Mouse (Mus musculus) heart, adult 2 months (tissue): ENCODE measurements at regions not wholly inside any gene's neighbourhood (a gene's known extent, or its start where the extent isn't known, plus 50 kb on each side); places are given as distances from the start of the nearest gene placed in this dataset.
"Not testable (repeated sequence)": the region's sequence is repeated elsewhere in the genome, so short reads cannot be mapped to it uniquely, and the experiment has no call there.

Source experiments
- DNase-seq, 2 experiments: peaks; one replicate each; pipeline ENCODE4 v3.0.0; 2021
- H3K27ac ChIP-seq: fragments of 200-600 bp; 2 replicates; pipeline ENCODE4 v1.8.1; 2022
- H3K27me3 ChIP-seq: fragments of 200-500 bp; 2 replicates; pipeline ENCODE4 v1.6.1; 2012; ENCODE audit warnings: mild to moderate bottlenecking, low read length, inconsistent platforms, mixed read lengths; ENCODE audit not compliant: control insufficient read depth, insufficient read depth
- H3K36me3 ChIP-seq: fragments of 200-500 bp; 2 replicates; pipeline ENCODE4 v1.6.1; 2012; ENCODE audit warnings: low read length, inconsistent platforms; ENCODE audit not compliant: control insufficient read depth, insufficient read depth
- H3K4me1 ChIP-seq: fragments of 200-500 bp; 2 replicates; pipeline ENCODE4 v1.6.1; 2011; ENCODE audit warnings: low read length; ENCODE audit not compliant: control insufficient read depth, insufficient read depth
- H3K4me3 ChIP-seq: fragments of 200-600 bp; 2 replicates; pipeline ENCODE4 v1.8.1; 2022
- H3K79me2 ChIP-seq: fragments of 200-500 bp; replicated peaks from 2 replicates; pipeline ENCODE4 v1.6.1; 2012; ENCODE audit warnings: mild to moderate bottlenecking, inconsistent platforms, low read length, moderate library complexity, mixed read lengths; ENCODE audit not compliant: control insufficient read depth, insufficient read depth
- H3K9ac ChIP-seq: fragments of 200-500 bp; 2 replicates; pipeline ENCODE4 v1.6.1; 2012; ENCODE audit warnings: low read depth, mild to moderate bottlenecking, control low read depth, inconsistent platforms, low read length, mixed read lengths
- CTCF ChIP-seq: fragments of 200-600 bp; IDR thresholded peaks from 2 replicates; pipeline ENCODE4 v1.8.1; 2022; ENCODE audit warnings: antibody characterized with exemption, mild to moderate bottlenecking, moderate library complexity
- EP300 ChIP-seq: fragments of 200-500 bp; IDR thresholded peaks from 2 replicates; pipeline ENCODE4 v1.6.1; 2011; ENCODE audit warnings: low read depth, low read length, control low read depth; ENCODE audit not compliant: insufficient read depth
- POLR2A ChIP-seq: fragments of 200-500 bp; IDR thresholded peaks from 2 replicates; pipeline ENCODE4 v1.6.1; 2011; ENCODE audit warnings: mild to moderate bottlenecking, low read depth, low read length, control low read depth; ENCODE audit not compliant: insufficient read depth
- WGBS: fragments of 180-500 bp; shearing (Covaris S2); methylation state at CpG from one replicate; pipeline ENCODE4 v1.1.7; 2018; 5-methylcytosine and 5-hydroxymethylcytosine counted together
- intact Hi-C: fragments of 180-260 bp; cut with DNase I; formaldehyde crosslinking; loops from one replicate; pipeline ENCODE4 v1.15.1; 2025

DNA sequence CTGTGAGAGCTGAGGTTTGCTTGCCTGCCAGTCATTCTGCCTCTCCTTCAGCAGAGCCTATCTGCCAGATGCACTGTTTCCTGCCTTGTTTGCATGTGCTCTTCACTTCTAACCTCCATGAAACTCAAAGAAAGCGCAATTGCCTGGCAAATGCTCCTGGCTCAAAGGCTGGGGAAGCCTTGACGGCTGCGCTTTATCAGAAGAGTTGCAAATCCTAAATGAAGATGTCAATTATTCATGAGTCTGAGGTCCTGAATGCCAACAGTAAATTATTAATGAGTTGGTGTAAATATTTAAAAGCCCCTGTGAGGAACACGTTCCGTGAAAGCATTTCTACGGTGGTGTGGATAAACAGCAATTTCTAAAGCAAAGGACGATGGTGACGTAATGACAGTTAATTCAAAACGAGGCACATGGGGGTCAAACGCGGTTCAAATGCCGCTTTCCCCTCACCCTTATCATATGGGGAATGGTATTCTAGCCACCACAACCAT lies 377.4 kb downstream of the Ice1 start:
- no peak for DNase-seq
- no peak overlapping the region for H3K4me3 ChIP-seq
- H3K79me2 ChIP-seq: no peaks in the 10 kb centered on the region
- intact Hi-C loops: no loop called here
- no peak for TF ChIP-seq CTCF
- no peak for TF ChIP-seq POLR2A
- no peak for TF ChIP-seq EP300
- no peak overlapping the region for H3K27ac ChIP-seq
- H3K27me3 ChIP-seq: no peaks in the 10 kb centered on the region
- no peaks in the 10 kb centered on the region for H3K36me3 ChIP-seq
- WGBS: 72% methylated on average over 12 of the region's 12 CpGs
- H3K9ac ChIP-seq: no peak overlapping the region
- H3K4me1 ChIP-seq: no peaks in the 10 kb centered on the region

DNA sequence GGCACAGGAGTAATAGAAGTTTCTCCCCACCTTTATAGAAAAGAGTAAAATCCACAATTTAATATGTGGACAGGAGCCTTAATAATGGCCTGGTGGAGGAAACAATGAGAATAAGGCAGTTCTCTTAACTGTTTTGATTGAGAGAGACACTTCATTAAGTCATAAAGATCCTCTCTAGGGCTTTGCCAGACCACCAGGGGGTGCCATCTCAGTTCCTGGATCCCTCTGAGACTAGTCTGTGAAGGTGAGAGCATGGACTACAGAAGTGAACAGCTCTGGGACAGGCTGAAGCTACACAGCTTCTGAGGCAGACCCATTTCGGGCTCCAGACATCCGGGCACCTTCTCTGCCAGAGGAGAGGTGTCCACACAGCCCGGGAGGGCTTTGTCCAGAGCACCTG lies 373.8 kb downstream of the Ice1 start:
- 84% methylated on average over 3 of the region's 3 CpGs for WGBS
- Histone ChIP-seq H3K9ac (no peak overlapping the region), H3K4me3 (no peak overlapping the region), H3K27me3 (no peaks in the 10 kb centered on the region), H3K27ac (no peak overlapping the region), H3K79me2 (no peaks in the 10 kb centered on the region), H3K4me1 (no peaks in the 10 kb centered on the region), H3K36me3 (no peaks in the 10 kb centered on the region)
- TF ChIP-seq CTCF (peak; percentile 28), EP300 (no peak), POLR2A (no peak)
- intact Hi-C loops: no loop called here
- no peak for DNase-seq

GRCm38 (mm10) chr13:70276884-70277378 lies 360.5 kb downstream of the Ice1 start:
- H3K27ac ChIP-seq, H3K4me3 ChIP-seq, intact Hi-C loops, H3K9ac ChIP-seq, H3K79me2 ChIP-seq, H3K27me3 ChIP-seq, H3K4me1 ChIP-seq, DNase-seq, H3K36me3 ChIP-seq: not testable (repeated sequence)
- 44% methylated on average over 10 of the region's 10 CpGs for WGBS

DNA sequence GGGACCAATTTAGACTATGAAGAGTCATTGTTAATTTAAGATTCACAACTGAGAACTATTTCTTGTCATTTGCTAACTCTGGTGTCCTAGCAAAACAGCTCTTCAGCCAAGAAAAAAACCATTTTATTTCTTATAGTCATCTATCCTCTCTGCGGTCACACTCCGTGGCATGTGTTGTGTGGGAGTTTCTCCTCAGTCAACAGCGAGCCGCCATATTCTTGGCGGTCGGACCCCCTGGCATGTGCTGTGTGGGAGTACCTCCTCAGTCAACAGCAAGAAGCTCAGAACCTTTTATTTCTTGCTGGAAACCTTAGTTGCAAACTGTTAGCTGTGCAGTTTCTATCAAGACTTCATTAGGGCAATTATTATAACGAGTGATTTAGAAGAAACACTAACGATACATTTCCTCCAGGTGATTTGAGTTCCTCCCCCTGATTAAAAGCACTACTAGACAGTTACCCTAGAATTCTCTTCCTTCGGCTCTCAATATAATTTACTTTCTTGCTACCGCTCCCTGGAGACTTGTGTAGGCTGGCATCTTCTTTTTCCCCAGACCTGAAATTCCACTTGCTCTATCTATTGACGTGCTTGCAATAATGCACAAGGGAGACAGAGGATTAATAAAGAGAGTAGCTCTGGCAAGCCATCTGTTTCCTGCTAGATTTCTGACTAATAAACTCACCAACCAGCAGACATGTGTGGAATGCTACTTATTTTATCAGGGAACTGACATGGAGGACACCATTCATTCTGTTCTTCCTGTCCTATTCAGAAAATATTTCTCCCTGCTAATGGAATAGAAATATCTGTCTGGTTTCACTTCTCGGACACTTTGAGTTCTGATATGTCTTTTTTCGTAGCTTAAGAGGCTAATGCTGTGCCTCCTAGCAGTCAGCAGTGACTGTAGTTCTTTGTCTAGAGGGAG lies 359.5 kb downstream of the Ice1 start:
- TF ChIP-seq POLR2A: no peak
- TF ChIP-seq CTCF: no peak
- TF ChIP-seq EP300: no peak
- H3K27me3 ChIP-seq: no peaks in the 10 kb centered on the region
- no peak overlapping the region; the same call in 1 of the 2 replicates for H3K4me3 ChIP-seq
- WGBS: 37% methylated on average over 13 of the region's 13 CpGs
- H3K9ac ChIP-seq: no peak overlapping the region
- no peaks in the 10 kb centered on the region for H3K4me1 ChIP-seq
- no peak for DNase-seq
- H3K36me3 ChIP-seq: no peaks in the 10 kb centered on the region
- intact Hi-C loops: no loop called here
- H3K27ac ChIP-seq: peak overlapping the region; percentile 5
- H3K79me2 ChIP-seq: no peaks in the 10 kb centered on the region

DNA sequence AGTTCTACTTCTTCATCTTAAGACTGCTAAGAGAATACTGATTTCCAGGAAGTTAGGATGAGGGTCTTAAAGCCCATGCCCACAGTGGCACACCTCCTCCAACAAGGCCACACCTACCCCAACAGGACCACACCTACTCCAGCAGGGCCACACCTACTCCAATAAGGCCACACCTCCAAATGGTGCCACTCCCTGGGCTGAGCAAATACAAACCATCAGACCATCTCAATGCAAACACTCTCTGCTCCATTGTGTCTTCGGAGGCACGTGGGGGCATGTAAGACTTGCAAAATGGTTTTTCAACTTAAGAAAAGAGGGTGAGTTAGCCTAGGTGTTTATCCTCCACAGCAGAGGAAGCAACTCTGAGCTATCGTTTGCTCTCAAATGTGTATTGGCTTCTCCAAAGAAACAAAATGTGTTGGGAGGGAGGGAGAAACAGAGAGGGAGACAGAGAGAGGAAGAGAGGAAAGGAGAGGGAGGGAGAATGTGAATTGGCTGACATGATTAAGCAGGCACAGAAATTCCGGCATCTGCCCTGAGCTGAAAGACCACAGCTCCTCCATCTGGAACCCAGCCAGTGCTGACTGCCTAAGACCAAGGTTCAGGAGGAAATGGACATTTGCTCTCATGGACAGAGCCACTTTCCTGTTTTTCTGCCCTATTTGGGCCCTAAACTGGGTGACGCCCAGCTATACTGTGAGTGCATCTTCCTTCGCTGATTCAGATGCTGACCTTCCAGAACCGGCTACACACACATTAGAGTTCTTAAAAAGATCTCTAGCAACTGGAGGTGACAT lies 356.2 kb downstream of the Ice1 start:
- H3K4me1 ChIP-seq: no peaks in the 10 kb centered on the region
- TF ChIP-seq CTCF: no peak
- no peak for TF ChIP-seq POLR2A
- no peak for TF ChIP-seq EP300
- H3K27me3 ChIP-seq: no peaks in the 10 kb centered on the region
- no peaks in the 10 kb centered on the region for H3K36me3 ChIP-seq
- H3K4me3 ChIP-seq: no peak overlapping the region
- no peak for DNase-seq
- no peak overlapping the region for H3K27ac ChIP-seq
- H3K9ac ChIP-seq: no peak overlapping the region
- intact Hi-C loops: no loop called here
- 45% methylated on average over 7 of the region's 7 CpGs for WGBS
- no peaks in the 10 kb centered on the region for H3K79me2 ChIP-seq

GRCm38 (mm10) chr13:70282731-70283130 lies 354.7 kb downstream of the Ice1 start:
- WGBS: 40% methylated on average over 4 of the region's 4 CpGs

More at GRCm38 (mm10) chr13:70282731-70283130, 354.7 kb downstream of the Ice1 start:
- no peak overlapping the region for H3K9ac ChIP-seq
- no peak for DNase-seq
- TF ChIP-seq CTCF: no peak
- no peak for TF ChIP-seq POLR2A
- no peak for TF ChIP-seq EP300
- H3K27ac ChIP-seq: no peak overlapping the region
- H3K79me2 ChIP-seq: no peaks in the 10 kb centered on the region
- no peak overlapping the region for H3K4me3 ChIP-seq
- no peaks in the 10 kb centered on the region for H3K27me3 ChIP-seq
- intact Hi-C loops: no loop called here
- no peaks in the 10 kb centered on the region for H3K36me3 ChIP-seq
- no peaks in the 10 kb centered on the region for H3K4me1 ChIP-seq
